Mouse (Mus musculus) E14TG2a.4 (cell line): ENCODE results near the gene Vmn1r237.

Experiments
- CTCF ChIP-seq: conservative IDR thresholded peaks from 2 replicates; pipeline ENCODE4 v1.5.1; 2014; ENCODE audit warnings: low read length
- NANOG ChIP-seq: IDR thresholded peaks from 2 replicates; pipeline ENCODE4 v1.6.1; 2014; ENCODE audit warnings: borderline replicate concordance, low read length, mixed read lengths
- POU5F1 ChIP-seq: IDR thresholded peaks from 2 replicates; pipeline ENCODE4 v1.6.1; 2014; ENCODE audit warnings: low read length, borderline replicate concordance

DNA sequence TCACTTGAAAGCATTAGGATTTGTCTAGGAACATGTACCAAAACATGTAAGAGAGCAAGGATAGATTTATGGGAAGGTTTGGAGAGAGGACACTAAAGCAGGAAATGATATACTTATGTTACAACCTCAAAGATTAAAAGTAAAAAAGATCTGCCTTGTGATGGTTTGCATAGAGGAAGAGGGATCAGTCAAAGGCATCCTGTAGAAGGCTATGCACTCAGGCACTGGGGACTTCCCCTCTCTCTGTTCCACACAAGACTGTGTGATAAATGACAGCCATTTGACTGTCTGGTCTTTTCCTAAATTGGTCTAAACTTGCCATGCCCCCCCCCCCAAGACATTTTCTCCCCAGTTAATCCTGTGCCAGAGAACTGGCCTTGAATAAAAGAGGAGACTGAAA is 27.3 kb upstream of the Vmn1r237 start:
- TF ChIP-seq CTCF (no peak), POU5F1 (no peak), NANOG (no peak)
